Mouse (Mus musculus): Measurements from ENCODE around the gene Sdhb. TPM values are rescaled to one million over a fixed set of nuclear protein-coding genes. Genes with fewer than 3 reads are reported as not detected.

Gene Sdhb
- polyA plus RNA-seq, 1 experiment from 2014 or later = 491 TPM

GRCm38 (mm10) chr4:141011556-141012328 lies 50.7 kb downstream of the Sdhb start:
- Histone ChIP-seq H3K4me3 (peak overlapping the region; percentile 75), H3K27me3 (ENCODE audit: insufficient read depth, poor library complexity, severe bottlenecking) (no peaks in the 10 kb centered on the region), H3K36me3 (peaks cover 62% of the 10 kb centered on the region), H3K4me1 (replicated peaks) (peaks cover 40% of the 10 kb centered on the region), H3K27ac (peak overlapping the region; percentile 98), H3K9me3 (peaks cover 5% of the 10 kb centered on the region; the same call in 1 of the 2 replicates)
- DNase-seq (ENCODE audit: low spot score) = no peak
- WGBS = 50% methylated on average over 14 of the region's 14 CpGs

DNA sequence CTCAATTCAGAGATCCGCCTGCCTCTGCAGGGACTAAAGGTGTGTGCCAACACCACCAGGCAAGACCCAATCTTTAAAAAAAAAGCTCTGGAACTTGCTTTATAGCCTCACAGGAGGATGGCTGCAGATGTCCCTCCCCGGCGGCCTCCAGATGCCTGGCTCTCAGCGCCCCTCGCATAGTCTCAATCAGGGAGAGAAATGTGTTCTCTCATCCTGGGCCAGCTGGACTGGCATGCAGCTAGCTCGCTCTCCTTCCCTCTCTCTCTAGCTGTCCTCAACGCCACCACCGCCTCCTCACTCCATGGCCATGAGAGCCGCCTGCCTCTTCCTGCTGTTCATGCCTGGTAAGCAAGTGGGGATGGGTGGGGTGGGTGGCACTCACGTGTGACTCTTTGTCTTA lies 51.6 kb downstream of the Sdhb start:
- DNase-seq (ENCODE audit: low spot score) = no peak
- Histone ChIP-seq H3K27ac (peak overlapping the region; percentile 98), H3K4me1 (replicated peaks) (peaks cover 48% of the 10 kb centered on the region), H3K9me3 (no peaks in the 10 kb centered on the region), H3K4me3 (peak overlapping the region; percentile 75), H3K27me3 (ENCODE audit: insufficient read depth, poor library complexity, severe bottlenecking) (no peaks in the 10 kb centered on the region), H3K36me3 (peaks cover 64% of the 10 kb centered on the region)
- WGBS = 85% methylated on average over 10 of the region's 10 CpGs

GRCm38 (mm10) chr4:141014114-141014513 lies 53.1 kb downstream of the Sdhb start:
- Histone ChIP-seq H3K36me3 (peaks cover 68% of the 10 kb centered on the region), H3K9me3 (no peaks in the 10 kb centered on the region), H3K27ac (0 out of 2 replicates have a peak overlapping the region, but pooled peaks have one; percentile 47), H3K27me3 (ENCODE audit: insufficient read depth, poor library complexity, severe bottlenecking) (no peaks in the 10 kb centered on the region), H3K4me1 (replicated peaks) (peaks cover 57% of the 10 kb centered on the region), H3K4me3 (no peak overlapping the region)
- DNase-seq (ENCODE audit: low spot score) = no peak
- WGBS = 83% methylated on average over 8 of the region's 8 CpGs

DNA sequence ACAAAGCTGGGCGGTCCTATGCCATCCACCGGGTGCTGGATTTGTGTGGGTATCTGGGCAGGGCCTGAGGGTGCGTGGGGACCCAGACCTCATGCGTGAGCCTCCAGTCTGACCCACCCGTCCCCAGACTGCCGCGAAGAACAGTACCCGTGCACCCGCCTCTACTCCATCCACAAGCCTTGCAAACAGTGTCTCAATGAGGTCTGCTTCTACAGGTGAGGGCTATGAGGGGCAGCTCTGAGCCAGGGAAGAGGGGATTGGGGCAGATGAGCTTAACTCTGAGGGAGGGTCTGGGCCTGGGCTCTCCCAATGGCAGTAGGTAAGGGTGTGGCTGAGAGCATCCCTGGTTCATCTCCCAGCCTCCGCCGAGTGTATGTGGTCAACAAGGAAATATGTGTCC lies 53.9 kb downstream of the Sdhb start:
- no peaks in the 10 kb centered on the region for H3K27me3 ChIP-seq (ENCODE audit: insufficient read depth, poor library complexity, severe bottlenecking)
- no peak for DNase-seq (ENCODE audit: low spot score)
- H3K27ac ChIP-seq = no peak overlapping the region
- peaks cover 76% of the 10 kb centered on the region for H3K36me3 ChIP-seq
- H3K9me3 ChIP-seq = no peaks in the 10 kb centered on the region
- 91% methylated on average over 11 of the region's 11 CpGs for WGBS
- H3K4me3 ChIP-seq = no peak overlapping the region
- peaks cover 63% of the 10 kb centered on the region for H3K4me1 ChIP-seq (replicated peaks)

GRCm38 (mm10) chr4:141015356-141015755 lies 54.4 kb downstream of the Sdhb start:
- H3K36me3 ChIP-seq = peaks cover 81% of the 10 kb centered on the region
- H3K27me3 ChIP-seq (ENCODE audit: insufficient read depth, poor library complexity, severe bottlenecking) = no peaks in the 10 kb centered on the region
- no peak overlapping the region for H3K27ac ChIP-seq
- no peak for DNase-seq (ENCODE audit: low spot score)
- H3K4me1 ChIP-seq (replicated peaks) = peaks cover 63% of the 10 kb centered on the region
- WGBS = 84% methylated on average over 7 of the region's 7 CpGs
- no peaks in the 10 kb centered on the region for H3K9me3 ChIP-seq
- no peak overlapping the region for H3K4me3 ChIP-seq

- WGBS = 90% methylated on average over 9 of the region's 9 CpGs
- Histone ChIP-seq H3K4me3 (no peak overlapping the region), H3K27me3 (ENCODE audit: insufficient read depth, poor library complexity, severe bottlenecking) (no peaks in the 10 kb centered on the region), H3K9me3 (no peaks in the 10 kb centered on the region), H3K4me1 (replicated peaks) (peaks cover 66% of the 10 kb centered on the region), H3K27ac (no peak overlapping the region), H3K36me3 (peaks cover 84% of the 10 kb centered on the region)
- DNase-seq (ENCODE audit: low spot score) = no peak
Observed at GRCm38 (mm10) chr4:141016311-141016710, 55.3 kb downstream of the Sdhb start.

GRCm38 (mm10) chr4:141017657-141018436 lies 56.8 kb downstream of the Sdhb start:
- no peak for DNase-seq (ENCODE audit: low spot score)
- 85% methylated on average over 29 of the region's 29 CpGs for WGBS
- H3K36me3 ChIP-seq = peaks cover 91% of the 10 kb centered on the region

GRCm38 (mm10) chr4:141020220-141020619 lies 59.2 kb downstream of the Sdhb start:
- peaks cover 91% of the 10 kb centered on the region for H3K36me3 ChIP-seq
- 85% methylated on average over 17 of the region's 17 CpGs for WGBS
- peaks cover 56% of the 10 kb centered on the region for H3K4me1 ChIP-seq (replicated peaks)
- H3K9me3 ChIP-seq = no peaks in the 10 kb centered on the region
- peak overlapping the region; percentile 92 for H3K27ac ChIP-seq
- H3K27me3 ChIP-seq (ENCODE audit: insufficient read depth, poor library complexity, severe bottlenecking) = no peaks in the 10 kb centered on the region
- H3K4me3 ChIP-seq = no peak overlapping the region
- no peak for DNase-seq (ENCODE audit: low spot score)

More at GRCm38 (mm10) chr4:141017657-141018436, 56.8 kb downstream of the Sdhb start:
- Histone ChIP-seq H3K4me1 (replicated peaks) (peaks cover 60% of the 10 kb centered on the region), H3K4me3 (no peak overlapping the region), H3K27me3 (ENCODE audit: insufficient read depth, poor library complexity, severe bottlenecking) (no peaks in the 10 kb centered on the region), H3K9me3 (no peaks in the 10 kb centered on the region), H3K27ac (peak overlapping the region; percentile 62; the same call in 1 of the 2 replicates)

GRCm38 (mm10) chr4:141020811-141021613 lies 60.0 kb downstream of the Sdhb start:
- no peaks in the 10 kb centered on the region for H3K27me3 ChIP-seq (ENCODE audit: insufficient read depth, poor library complexity, severe bottlenecking)
- H3K4me1 ChIP-seq (replicated peaks) = peaks cover 58% of the 10 kb centered on the region
- WGBS = 22% methylated on average over 14 of the region's 14 CpGs
- peak overlapping the region; percentile 32 for H3K4me3 ChIP-seq
- no peaks in the 10 kb centered on the region for H3K9me3 ChIP-seq
- H3K36me3 ChIP-seq = peaks cover 91% of the 10 kb centered on the region
- DNase-seq (ENCODE audit: low spot score) = peak; percentile 86
- peak overlapping the region; percentile 92 for H3K27ac ChIP-seq

DNA sequence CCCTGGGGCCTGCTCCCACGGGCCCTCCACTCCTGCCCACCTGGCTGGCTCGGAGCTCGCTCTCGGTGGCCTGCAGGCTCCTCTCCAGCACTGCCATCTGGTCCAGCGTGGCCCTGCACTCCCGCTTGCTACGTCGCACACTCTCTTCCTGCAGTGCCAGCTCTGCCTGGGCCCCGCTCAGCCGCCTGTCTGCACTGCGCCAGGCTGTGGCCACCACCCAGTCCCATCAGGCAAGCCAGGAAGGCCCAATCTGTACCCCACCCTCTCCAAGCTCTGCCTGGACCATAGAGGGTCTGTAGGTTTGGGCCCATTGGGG lies 60.6 kb downstream of the Sdhb start:
- DNase-seq (ENCODE audit: low spot score) = peak; percentile 27
- peak overlapping the region; percentile 32; the same call in 1 of the 2 replicates for H3K4me3 ChIP-seq
- peak overlapping the region; percentile 92 for H3K27ac ChIP-seq
- H3K27me3 ChIP-seq (ENCODE audit: insufficient read depth, poor library complexity, severe bottlenecking) = no peaks in the 10 kb centered on the region
- 67% methylated on average over 11 of the region's 11 CpGs for WGBS
- peaks cover 58% of the 10 kb centered on the region for H3K4me1 ChIP-seq (replicated peaks)
- H3K9me3 ChIP-seq = no peaks in the 10 kb centered on the region
- H3K36me3 ChIP-seq = peaks cover 91% of the 10 kb centered on the region

GRCm38 (mm10) chr4:141024052-141024451 lies 63.0 kb downstream of the Sdhb start:
- peaks cover 91% of the 10 kb centered on the region for H3K36me3 ChIP-seq
- no peak overlapping the region for H3K27ac ChIP-seq
- peaks cover 38% of the 10 kb centered on the region for H3K4me1 ChIP-seq (replicated peaks)
- H3K27me3 ChIP-seq (ENCODE audit: insufficient read depth, poor library complexity, severe bottlenecking) = no peaks in the 10 kb centered on the region
- WGBS = 86% methylated on average over 9 of the region's 9 CpGs
- H3K9me3 ChIP-seq = no peaks in the 10 kb centered on the region
- DNase-seq (ENCODE audit: low spot score) = no peak
- H3K4me3 ChIP-seq = no peak overlapping the region

DNA sequence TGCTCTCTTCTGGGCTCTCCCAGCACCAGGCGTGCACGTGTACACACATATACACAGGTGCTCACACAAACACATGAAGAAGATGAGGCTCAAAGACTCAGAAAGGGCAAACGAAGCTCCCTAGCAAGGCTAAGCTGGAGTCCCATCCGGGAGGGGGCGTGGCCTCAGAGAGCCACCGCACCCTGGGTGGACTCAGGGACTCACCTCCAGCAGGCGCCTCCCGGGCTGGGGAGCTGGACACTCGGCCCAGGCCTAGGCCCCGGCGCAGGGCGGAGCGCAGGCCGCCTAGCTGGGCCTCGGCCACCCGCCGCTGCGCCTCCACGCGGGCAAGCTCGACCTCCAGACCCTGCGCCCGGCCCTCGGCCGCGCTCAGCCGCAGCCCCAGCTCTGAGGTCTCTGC lies 64.0 kb downstream of the Sdhb start:
- Histone ChIP-seq H3K9me3 (no peaks in the 10 kb centered on the region), H3K36me3 (peaks cover 91% of the 10 kb centered on the region), H3K27ac (peak overlapping the region; percentile 35), H3K27me3 (ENCODE audit: insufficient read depth, poor library complexity, severe bottlenecking) (no peaks in the 10 kb centered on the region), H3K4me1 (replicated peaks) (peaks cover 28% of the 10 kb centered on the region), H3K4me3 (no peak overlapping the region)
- 80% methylated on average over 27 of the region's 27 CpGs for WGBS
- DNase-seq (ENCODE audit: low spot score) = no peak

All from hindbrain, embryonic 10.5 days (tissue).